Mouse (Mus musculus): Measurements from ENCODE around the gene Mterf1a. TPM values are rescaled to one million over a fixed set of nuclear protein-coding genes. Genes with fewer than 3 reads are reported as not detected.
"Not testable (repeated sequence)": the region's sequence is repeated elsewhere in the genome, so short reads cannot be mapped to it uniquely, and the experiment has no call there.

Gene Mterf1a
- polyA plus RNA-seq (2015; fragmentation: Nextera tagmentation; extraction: Ambion mirVana), result 8.9 and 9.1 TPM in 2 replicates

DNA sequence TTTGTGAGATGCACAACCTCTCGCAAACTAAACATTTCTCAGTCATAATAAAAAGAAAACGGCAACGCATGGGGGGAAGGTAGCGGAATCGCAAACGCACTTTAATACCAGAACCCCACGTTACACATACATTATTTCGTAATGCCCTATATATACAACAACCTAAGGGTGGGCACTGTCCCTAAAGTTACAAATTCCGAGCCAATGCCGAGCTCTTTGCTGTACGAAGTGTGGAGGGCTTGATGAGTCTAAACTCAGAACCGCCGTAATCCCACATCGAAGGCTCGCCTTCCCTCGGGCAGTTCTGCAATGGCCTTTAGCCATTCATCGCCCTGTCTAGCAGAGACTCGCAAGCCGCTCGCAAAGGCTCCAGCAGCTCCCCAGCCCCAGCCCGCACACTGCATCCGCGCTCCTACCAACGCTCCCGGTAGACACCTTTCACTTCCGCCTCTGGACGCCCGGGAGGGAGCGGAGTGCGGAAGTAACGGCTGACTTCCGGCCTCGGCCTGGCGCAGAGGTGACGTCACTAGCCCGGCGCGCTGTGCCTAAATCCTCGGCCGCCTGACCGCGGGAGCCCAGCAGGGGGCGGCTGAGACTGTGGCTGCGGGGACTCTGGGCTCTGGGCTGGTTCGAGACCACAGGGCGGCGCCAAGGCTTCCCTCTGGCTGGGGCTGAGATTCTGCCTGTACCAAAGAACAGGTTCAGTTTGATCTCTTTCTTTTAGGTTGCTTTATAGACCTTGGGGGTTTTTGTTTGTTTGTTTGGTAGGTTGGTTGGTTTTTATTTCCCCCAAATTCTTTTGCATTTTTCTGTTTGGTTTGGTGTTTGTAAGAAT is at the start of gene Mterf1a:
TSS of gene Mterf1a (minus strand) at position 475 of the 835 bp plus-strand sequence.
- H3K9ac ChIP-seq (ENCODE audit: low read length), result peak within 1 kb of the TSS; percentile 66
- H3K36me3 ChIP-seq (ENCODE audit: control insufficient read depth, insufficient read depth, low read length); H3K27ac ChIP-seq (ENCODE audit: low read length); H3K4me1 ChIP-seq (ENCODE audit: control insufficient read depth, insufficient read depth, low read length); H3K27me3 ChIP-seq (ENCODE audit: control insufficient read depth, insufficient read depth, low read length); H3K9me3 ChIP-seq (replicated peaks; ENCODE audit: control insufficient read depth, low read length): not testable (repeated sequence)
- ATAC-seq (ENCODE audit: insufficient read depth, low FRiP score), result peak; percentile 99
- peak within 1 kb of the TSS; percentile 47 for H3K4me3 ChIP-seq (replicated peaks; ENCODE audit: low read length)
- H3K4me2 ChIP-seq (ENCODE audit: low read depth, low read length), result peak within 1 kb of the TSS; percentile 66
- 0% methylated on average over 6 of the region's 47 CpGs for WGBS

DNA sequence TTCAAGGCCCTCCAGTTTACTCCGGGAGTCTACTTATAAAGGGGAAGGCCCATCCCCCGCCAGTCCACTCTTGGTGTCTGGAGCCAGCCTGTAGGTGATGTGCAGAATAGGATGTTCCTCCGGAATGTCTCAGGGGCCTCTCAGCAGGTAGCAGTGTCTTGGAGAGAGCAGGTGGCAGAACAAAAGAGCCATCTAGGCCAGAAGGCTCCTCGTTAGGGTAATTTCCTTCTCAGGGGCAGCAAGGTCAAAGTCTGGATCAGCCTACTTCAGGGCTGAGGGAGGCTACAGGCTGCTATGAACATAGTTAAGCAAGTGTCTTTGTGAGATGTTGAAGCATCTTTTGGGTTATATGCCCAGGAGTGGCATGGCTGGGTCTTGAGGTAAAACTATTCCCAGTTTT is 49.4 kb upstream of the Mterf1a start:
- not testable (repeated sequence) for H3K4me1 ChIP-seq (ENCODE audit: control insufficient read depth, insufficient read depth, low read length); H3K4me3 ChIP-seq (replicated peaks; ENCODE audit: low read length); H3K4me2 ChIP-seq (ENCODE audit: low read depth, low read length); H3K36me3 ChIP-seq (ENCODE audit: control insufficient read depth, insufficient read depth, low read length); H3K9ac ChIP-seq (ENCODE audit: low read length); H3K9me3 ChIP-seq (replicated peaks; ENCODE audit: control insufficient read depth, low read length); H3K27me3 ChIP-seq (ENCODE audit: control insufficient read depth, insufficient read depth, low read length); H3K27ac ChIP-seq (ENCODE audit: low read length); ATAC-seq (ENCODE audit: insufficient read depth, low FRiP score)
- 81% methylated on average over 4 of the region's 4 CpGs for WGBS

DNA sequence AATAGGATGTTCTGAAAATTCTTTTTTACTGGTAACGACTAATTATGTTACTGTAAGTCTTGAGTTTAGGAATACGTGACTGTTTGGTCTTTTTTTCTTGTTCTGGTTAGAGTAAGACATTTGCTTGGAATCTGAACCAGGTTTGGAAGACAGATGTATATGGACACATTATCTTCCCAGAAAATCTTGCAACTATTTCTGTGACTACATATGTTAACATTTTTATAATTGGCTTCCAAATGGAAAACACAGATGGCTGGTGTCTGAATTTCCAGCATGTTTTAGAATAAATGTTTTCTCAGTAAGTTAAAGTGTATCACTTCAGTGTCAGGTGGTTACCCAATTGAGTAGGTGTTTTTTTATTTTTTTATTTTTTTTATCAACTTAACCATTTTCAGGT is 47.5 kb upstream of the Mterf1a start:
- Histone ChIP-seq H3K9me3 (replicated peaks; ENCODE audit: control insufficient read depth, low read length) (no peaks in the 10 kb centered on the region), H3K27me3 (ENCODE audit: control insufficient read depth, insufficient read depth, low read length) (no peaks in the 10 kb centered on the region), H3K36me3 (ENCODE audit: control insufficient read depth, insufficient read depth, low read length) (no peaks in the 10 kb centered on the region), H3K9ac (ENCODE audit: low read length) (no peak overlapping the region), H3K4me3 (replicated peaks; ENCODE audit: low read length) (no peak overlapping the region), H3K4me1 (ENCODE audit: control insufficient read depth, insufficient read depth, low read length) (peaks cover 8% of the 10 kb centered on the region; the same call in 1 of the 2 replicates), H3K27ac (ENCODE audit: low read length) (no peak overlapping the region), H3K4me2 (ENCODE audit: low read depth, low read length) (no peak overlapping the region)
- ATAC-seq (ENCODE audit: insufficient read depth, low FRiP score), result no peak
- WGBS, result 89% methylated on average over 2 of the region's 2 CpGs

DNA sequence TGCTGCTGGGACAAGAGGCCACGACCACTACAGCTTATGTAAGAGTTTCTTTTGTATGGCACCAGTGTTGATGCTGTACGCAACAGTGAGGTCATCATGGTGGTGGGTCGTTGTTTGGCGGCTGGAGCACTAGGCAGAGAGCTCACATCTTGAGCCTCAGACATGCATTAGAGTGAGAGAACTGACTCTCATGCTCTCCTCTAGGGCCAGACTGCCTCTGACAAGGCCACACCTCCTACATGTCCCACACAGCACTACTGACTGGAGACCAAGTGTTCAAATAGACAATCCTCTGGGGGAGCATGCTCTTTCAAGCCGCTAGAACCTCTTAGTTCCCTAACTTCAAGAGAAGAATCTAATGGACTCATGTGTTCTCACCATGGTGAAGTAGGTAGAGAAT is 45.6 kb upstream of the Mterf1a start:
- H3K9ac ChIP-seq (ENCODE audit: low read length), result no peak overlapping the region
- H3K9me3 ChIP-seq (replicated peaks; ENCODE audit: control insufficient read depth, low read length), result no peaks in the 10 kb centered on the region
- no peaks in the 10 kb centered on the region for H3K27me3 ChIP-seq (ENCODE audit: control insufficient read depth, insufficient read depth, low read length)
- no peaks in the 10 kb centered on the region for H3K36me3 ChIP-seq (ENCODE audit: control insufficient read depth, insufficient read depth, low read length)
- peak overlapping the region; percentile 82 for H3K27ac ChIP-seq (ENCODE audit: low read length)
- 90% methylated on average over 5 of the region's 5 CpGs for WGBS
- H3K4me1 ChIP-seq (ENCODE audit: control insufficient read depth, insufficient read depth, low read length), result peaks cover 8% of the 10 kb centered on the region; the same call in 1 of the 2 replicates
- peak; percentile 45; the same call in 1 of the 2 replicates for ATAC-seq (ENCODE audit: insufficient read depth, low FRiP score)
- no peak overlapping the region for H3K4me2 ChIP-seq (ENCODE audit: low read depth, low read length)
- H3K4me3 ChIP-seq (replicated peaks; ENCODE audit: low read length), result no peak overlapping the region

DNA sequence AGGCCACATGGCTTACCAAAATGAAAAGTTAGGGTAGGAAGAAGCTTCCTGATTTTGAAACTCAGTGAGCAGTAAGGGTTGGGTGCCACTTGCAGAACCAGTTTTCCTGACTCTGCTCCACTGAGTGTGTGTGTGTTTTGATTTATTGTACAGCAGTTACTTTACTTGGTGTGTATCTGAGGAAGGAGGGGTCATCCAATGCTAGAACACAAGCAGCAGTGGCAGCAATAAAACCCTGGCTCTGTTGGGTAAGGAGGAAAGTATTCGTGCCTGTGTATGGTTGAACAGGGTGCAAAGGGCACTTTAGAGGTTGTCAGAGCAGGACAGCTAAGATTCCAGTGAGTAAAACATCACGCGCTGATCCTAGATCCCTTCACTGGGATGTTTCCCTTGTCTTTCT is 45.2 kb upstream of the Mterf1a start:
- Histone ChIP-seq H3K4me1 (ENCODE audit: control insufficient read depth, insufficient read depth, low read length) (peaks cover 8% of the 10 kb centered on the region; the same call in 1 of the 2 replicates), H3K36me3 (ENCODE audit: control insufficient read depth, insufficient read depth, low read length) (no peaks in the 10 kb centered on the region), H3K27ac (ENCODE audit: low read length) (peak overlapping the region; percentile 82), H3K9me3 (replicated peaks; ENCODE audit: control insufficient read depth, low read length) (no peaks in the 10 kb centered on the region), H3K4me3 (replicated peaks; ENCODE audit: low read length) (no peak overlapping the region), H3K4me2 (ENCODE audit: low read depth, low read length) (no peak overlapping the region), H3K27me3 (ENCODE audit: control insufficient read depth, insufficient read depth, low read length) (no peaks in the 10 kb centered on the region), H3K9ac (ENCODE audit: low read length) (no peak overlapping the region)
- ATAC-seq (ENCODE audit: insufficient read depth, low FRiP score), result peak; percentile 84; the same call in 1 of the 2 replicates
- WGBS, result 85% methylated on average over 3 of the region's 3 CpGs

DNA sequence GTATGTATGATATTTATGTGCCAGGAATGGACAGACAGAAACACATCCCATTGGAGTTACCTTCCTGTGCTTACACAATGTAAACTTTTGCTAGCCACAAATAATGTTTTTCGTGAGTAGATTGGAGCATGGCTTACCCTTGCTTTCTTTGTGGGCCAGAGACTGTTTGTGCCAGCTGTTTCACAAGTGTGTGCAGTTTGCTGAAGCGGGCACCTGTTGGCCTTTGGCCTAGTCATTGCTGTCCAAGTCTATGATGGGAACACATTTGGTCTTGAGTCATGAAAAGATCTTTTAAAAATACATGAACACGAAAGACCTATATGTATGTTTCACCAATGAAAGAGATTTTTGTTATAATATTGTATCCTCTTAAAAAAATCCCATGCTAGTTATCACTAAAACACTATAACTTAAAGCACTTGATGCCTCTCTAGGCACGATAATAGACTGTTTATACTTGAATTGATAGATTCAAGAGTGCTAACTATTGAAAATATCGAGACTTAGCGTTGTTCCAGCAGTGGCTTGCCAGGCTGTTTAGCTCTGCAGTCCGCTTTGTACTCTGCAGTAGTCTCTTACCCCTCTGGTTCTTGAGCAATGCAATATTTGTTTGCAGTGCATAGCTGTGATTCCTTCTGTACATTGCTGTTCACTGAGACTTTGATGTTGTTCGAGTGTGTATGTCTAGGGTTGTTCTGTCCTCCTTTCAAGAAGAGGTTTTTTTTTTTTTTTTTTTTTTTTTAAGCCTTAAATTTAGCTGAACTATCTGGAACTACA is 42.2 kb upstream of the Mterf1a start:
- Histone ChIP-seq H3K4me1 (ENCODE audit: control insufficient read depth, insufficient read depth, low read length) (peaks cover 12% of the 10 kb centered on the region), H3K27me3 (ENCODE audit: control insufficient read depth, insufficient read depth, low read length) (no peaks in the 10 kb centered on the region), H3K4me3 (replicated peaks; ENCODE audit: low read length) (no peak overlapping the region), H3K9ac (ENCODE audit: low read length) (no peak overlapping the region), H3K36me3 (ENCODE audit: control insufficient read depth, insufficient read depth, low read length) (no peaks in the 10 kb centered on the region), H3K9me3 (replicated peaks; ENCODE audit: control insufficient read depth, low read length) (no peaks in the 10 kb centered on the region), H3K27ac (ENCODE audit: low read length) (no peak overlapping the region), H3K4me2 (ENCODE audit: low read depth, low read length) (no peak overlapping the region)
- ATAC-seq (ENCODE audit: insufficient read depth, low FRiP score), result no peak
- WGBS, result 75% methylated on average over 8 of the region's 8 CpGs

DNA sequence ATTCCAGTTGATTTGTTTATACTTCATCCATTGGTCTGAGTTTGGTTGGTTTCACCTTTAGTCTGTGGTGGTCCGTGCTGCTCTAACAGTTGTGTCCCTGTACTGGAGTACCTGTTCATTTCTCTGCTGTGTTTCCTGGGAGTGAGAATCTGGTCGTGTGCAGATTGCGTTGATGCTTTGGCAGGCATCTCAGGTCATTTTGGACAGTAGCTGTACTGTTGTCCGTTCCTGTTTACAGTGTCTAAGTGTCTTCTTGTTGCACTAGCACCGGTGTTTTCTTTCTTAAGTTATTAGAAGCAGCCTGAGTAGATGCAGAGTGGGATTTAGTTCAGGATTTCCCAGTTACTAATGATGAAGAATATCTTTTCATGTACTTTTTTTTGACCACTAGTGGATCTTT is 41.5 kb upstream of the Mterf1a start:
- H3K4me1 ChIP-seq (ENCODE audit: control insufficient read depth, insufficient read depth, low read length), result peaks cover 13% of the 10 kb centered on the region
- no peaks in the 10 kb centered on the region for H3K9me3 ChIP-seq (replicated peaks; ENCODE audit: control insufficient read depth, low read length)
- ATAC-seq (ENCODE audit: insufficient read depth, low FRiP score), result no peak
- no peak overlapping the region for H3K4me3 ChIP-seq (replicated peaks; ENCODE audit: low read length)
- 85% methylated on average over 5 of the region's 5 CpGs for WGBS
- no peaks in the 10 kb centered on the region for H3K36me3 ChIP-seq (ENCODE audit: control insufficient read depth, insufficient read depth, low read length)
- H3K27me3 ChIP-seq (ENCODE audit: control insufficient read depth, insufficient read depth, low read length), result no peaks in the 10 kb centered on the region
- no peak overlapping the region for H3K9ac ChIP-seq (ENCODE audit: low read length)
- no peak overlapping the region for H3K4me2 ChIP-seq (ENCODE audit: low read depth, low read length)
- no peak overlapping the region for H3K27ac ChIP-seq (ENCODE audit: low read length)

DNA sequence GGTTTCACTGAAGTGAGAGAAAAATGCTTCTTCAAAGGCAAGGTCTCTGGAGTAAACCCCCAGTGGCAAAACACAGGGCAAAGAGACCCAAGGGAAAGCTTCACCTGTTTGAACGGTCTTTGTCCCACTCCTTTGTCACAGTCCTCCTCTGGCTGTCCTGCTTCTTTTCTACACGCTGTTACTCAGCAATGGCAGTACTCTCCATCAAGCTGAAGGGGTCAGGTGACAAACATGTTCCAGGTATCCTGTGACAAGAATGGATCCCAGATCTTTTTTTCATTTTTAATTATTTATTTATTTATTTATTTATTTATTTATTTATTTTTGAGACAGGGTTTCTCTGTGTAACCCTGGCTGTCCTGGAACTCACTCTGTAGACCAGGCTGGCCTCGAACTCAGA is 39.8 kb upstream of the Mterf1a start:
- 84% methylated on average over 3 of the region's 3 CpGs for WGBS
- no peak overlapping the region for H3K4me3 ChIP-seq (replicated peaks; ENCODE audit: low read length)

DNA sequence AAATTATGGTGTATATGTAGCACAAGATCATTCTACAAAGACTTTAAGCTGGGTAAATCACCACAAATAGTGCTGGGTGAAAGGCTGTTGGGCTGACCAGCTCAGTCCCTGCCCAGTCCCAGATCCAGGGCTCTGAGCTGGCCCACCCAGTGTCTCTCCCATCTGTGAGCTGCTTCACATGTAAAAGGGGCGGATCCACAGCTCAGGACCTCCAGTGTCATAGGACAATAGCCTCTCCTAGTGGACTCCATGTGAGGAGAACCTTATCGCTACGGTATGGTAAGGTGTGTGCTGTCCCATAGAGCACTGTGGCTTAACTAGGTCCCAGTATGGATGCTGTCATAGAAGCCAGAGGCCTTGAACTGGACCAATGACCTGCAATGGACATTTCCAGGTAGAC is 37.9 kb upstream of the Mterf1a start:
- no peak overlapping the region for H3K4me3 ChIP-seq (replicated peaks; ENCODE audit: low read length)
- no peaks in the 10 kb centered on the region for H3K9me3 ChIP-seq (replicated peaks; ENCODE audit: control insufficient read depth, low read length)
- H3K9ac ChIP-seq (ENCODE audit: low read length), result no peak overlapping the region
- H3K36me3 ChIP-seq (ENCODE audit: control insufficient read depth, insufficient read depth, low read length), result no peaks in the 10 kb centered on the region
- H3K27ac ChIP-seq (ENCODE audit: low read length), result no peak overlapping the region
- no peak overlapping the region for H3K4me2 ChIP-seq (ENCODE audit: low read depth, low read length)
- peaks cover 14% of the 10 kb centered on the region for H3K4me1 ChIP-seq (ENCODE audit: control insufficient read depth, insufficient read depth, low read length)
- ATAC-seq (ENCODE audit: insufficient read depth, low FRiP score), result no peak
- WGBS, result 77% methylated on average over 3 of the region's 3 CpGs
- H3K27me3 ChIP-seq (ENCODE audit: control insufficient read depth, insufficient read depth, low read length), result no peaks in the 10 kb centered on the region

More for the DNA sequence above, 39.8 kb upstream of the Mterf1a start:
- Histone ChIP-seq H3K27ac (ENCODE audit: low read length) (no peak overlapping the region), H3K27me3 (ENCODE audit: control insufficient read depth, insufficient read depth, low read length) (no peaks in the 10 kb centered on the region), H3K9ac (ENCODE audit: low read length) (no peak overlapping the region), H3K4me1 (ENCODE audit: control insufficient read depth, insufficient read depth, low read length) (peaks cover 21% of the 10 kb centered on the region), H3K9me3 (replicated peaks; ENCODE audit: control insufficient read depth, low read length) (no peaks in the 10 kb centered on the region), H3K36me3 (ENCODE audit: control insufficient read depth, insufficient read depth, low read length) (no peaks in the 10 kb centered on the region), H3K4me2 (ENCODE audit: low read depth, low read length) (no peak overlapping the region)
- no peak for ATAC-seq (ENCODE audit: insufficient read depth, low FRiP score)
